In the genomic region with DNA sequence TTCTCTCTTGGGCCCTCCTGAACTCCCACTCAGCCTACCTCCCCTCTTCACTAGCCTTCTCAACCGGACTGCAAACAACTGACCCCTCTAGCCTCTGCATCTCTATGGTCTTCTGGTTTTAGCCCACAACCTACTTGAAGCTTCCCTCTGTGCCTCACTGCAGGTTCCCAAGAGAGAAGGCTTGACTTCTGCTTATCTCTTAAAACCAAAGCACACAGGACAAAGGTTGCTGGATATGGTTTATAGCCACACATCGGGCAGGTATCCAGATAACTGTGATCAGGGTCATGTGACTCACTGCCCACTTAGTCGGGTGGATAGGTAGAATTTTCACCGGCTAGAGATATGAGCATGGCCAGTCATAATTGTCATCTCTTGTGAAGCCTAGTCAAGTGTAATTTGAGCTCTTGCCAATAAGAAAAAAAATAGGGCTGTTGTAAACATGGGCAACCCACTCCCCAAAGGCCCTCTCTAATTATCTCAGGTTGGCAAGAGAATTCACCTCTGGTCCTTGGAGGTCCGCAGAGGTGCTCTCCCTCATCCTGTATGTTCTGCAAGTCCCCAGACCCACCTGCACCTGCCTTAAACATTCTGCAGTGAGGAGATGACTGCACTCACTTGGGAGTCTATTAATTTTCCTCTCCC, we compare ENCODE assay signal across 18 mouse cellular contexts. TPM values are rescaled to one million over a fixed set of nuclear protein-coding genes. Genes with fewer than 3 reads are reported as not detected.
DNase-seq lines count a peak whose midpoint lies in the region; ATAC-seq and TF ChIP-seq lines count a peak whose summit lies in the region.
"Had no signal": no experiment of that assay in that cellular context is flagged by ENCODE, and none has a peak within 500 bp of the region (broad histone marks: within the 10 kb centered on the region; RNA-seq: fewer than 3 reads in every experiment).

No protein-coding gene starts in this region.

- no peaks in the 10 kb centered on the region for H3K27me3 ChIP-seq in liver, embryonic 12.5 days (replicated peaks)
- H3K27me3 ChIP-seq in liver, embryonic 11.5 days (replicated peaks; ENCODE audit: control insufficient read depth, insufficient read depth, low read length): no peaks in the 10 kb centered on the region
- H3K27me3 ChIP-seq in G1E (ENCODE audit: insufficient read depth, low read length): peaks cover 3% of the 10 kb centered on the region; the same call in 1 of the 2 replicates
- H3K27me3 ChIP-seq in stomach, embryonic 16.5 days (ENCODE audit: control insufficient read depth, insufficient read depth, low read length): no peaks in the 10 kb centered on the region
- H3K27me3 ChIP-seq in neural tube, embryonic 15.5 days (replicated peaks): no peaks in the 10 kb centered on the region
- H3K27me3 ChIP-seq: midbrain, embryonic 13.5 days had no signal

- no peak overlapping the region for H3K4me3 ChIP-seq in liver, embryonic 12.5 days
- no peak overlapping the region for H3K4me3 ChIP-seq in liver, embryonic 11.5 days (ENCODE audit: low read depth, low read length)
- H3K4me3 ChIP-seq in G1E (ENCODE audit: low read depth, low read length): peak overlapping the region; percentile 59; the same call in 1 of the 2 replicates
- H3K4me3 ChIP-seq in stomach, embryonic 16.5 days (replicated peaks; ENCODE audit: low read length): no peak overlapping the region
- no peak overlapping the region for H3K4me3 ChIP-seq in neural tube, embryonic 15.5 days (replicated peaks)
- H3K4me3 ChIP-seq: gastrocnemius, adult 2 months; heart, adult 2 months; midbrain, embryonic 13.5 days had no signal

- peaks cover 41% of the 10 kb centered on the region for H3K4me1 ChIP-seq in liver, embryonic 12.5 days
- peaks cover 19% of the 10 kb centered on the region for H3K4me1 ChIP-seq in liver, embryonic 11.5 days (replicated peaks; ENCODE audit: control insufficient read depth, insufficient read depth, low read length)
- peaks cover 62% of the 10 kb centered on the region for H3K4me1 ChIP-seq in G1E (ENCODE audit: insufficient read depth, low read depth, low read length)
- no peaks in the 10 kb centered on the region for H3K4me1 ChIP-seq in stomach, embryonic 16.5 days (ENCODE audit: control insufficient read depth, insufficient read depth, low read length)
- peaks cover 4% of the 10 kb centered on the region; the same call in 1 of the 2 replicates for H3K4me1 ChIP-seq in neural tube, embryonic 15.5 days

- DNase-seq in liver, embryonic 11.5 days (ENCODE audit: low spot score): no peak
- DNase-seq in G1E (ENCODE audit: low spot score): no peak
- DNase-seq in large intestine, adult 2 months (ENCODE audit: low read depth, low spot score): peak; percentile 81
- DNase-seq in thymus, postnatal 36 days: no peak
- DNase-seq: cerebellum, postnatal 25 days; forebrain, postnatal 0 days; gastrocnemius, adult 2 months; heart, adult 2 months; heart, postnatal 10 days; lung, adult 18-20 months; right cerebral cortex, postnatal 25 days had no signal

- H3K36me3 ChIP-seq in liver, embryonic 12.5 days: no peaks in the 10 kb centered on the region
- no peaks in the 10 kb centered on the region for H3K36me3 ChIP-seq in liver, embryonic 11.5 days (ENCODE audit: control insufficient read depth, insufficient read depth, low read length)
- H3K36me3 ChIP-seq in G1E (replicated peaks): no peaks in the 10 kb centered on the region
- no peaks in the 10 kb centered on the region for H3K36me3 ChIP-seq in stomach, embryonic 16.5 days (ENCODE audit: control insufficient read depth, insufficient read depth, low read length)
- no peaks in the 10 kb centered on the region for H3K36me3 ChIP-seq in neural tube, embryonic 15.5 days
- H3K36me3 ChIP-seq: midbrain, embryonic 13.5 days had no signal

- no peak overlapping the region for H3K27ac ChIP-seq in liver, embryonic 12.5 days
- H3K27ac ChIP-seq in liver, embryonic 11.5 days (ENCODE audit: low read depth, low read length): no peak overlapping the region
- no peak overlapping the region for H3K27ac ChIP-seq in stomach, embryonic 16.5 days (ENCODE audit: low read length)
- H3K27ac ChIP-seq in neural tube, embryonic 15.5 days (replicated peaks): no peak overlapping the region
- H3K27ac ChIP-seq: heart, adult 2 months; hindbrain, postnatal 0 days; macrophage; midbrain, embryonic 13.5 days had no signal

- TF ChIP-seq CTCF in G1E (IDR thresholded peaks at IDR 0.05; ENCODE audit: low read depth, low read length): no peak

- H3K4me2 ChIP-seq in liver, embryonic 12.5 days: peak overlapping the region; percentile 21
- H3K4me2 ChIP-seq in liver, embryonic 11.5 days: no peak overlapping the region
- H3K4me2 ChIP-seq in stomach, embryonic 16.5 days (ENCODE audit: low read depth, low read length): no peak overlapping the region
- no peak overlapping the region for H3K4me2 ChIP-seq in neural tube, embryonic 15.5 days
- H3K4me2 ChIP-seq: midbrain, embryonic 13.5 days had no signal

- 0 out of 2 replicates have a peak overlapping the region, but pooled peaks have one; percentile 17 for H3K9ac ChIP-seq in liver, embryonic 12.5 days
- no peak overlapping the region for H3K9ac ChIP-seq in liver, embryonic 11.5 days (ENCODE audit: low read depth, low read length)
- H3K9ac ChIP-seq in stomach, embryonic 16.5 days (ENCODE audit: low read length): no peak overlapping the region
- no peak overlapping the region for H3K9ac ChIP-seq in neural tube, embryonic 15.5 days (replicated peaks)
- H3K9ac ChIP-seq: forebrain, postnatal 0 days; midbrain, embryonic 13.5 days had no signal

- no peak for ATAC-seq in liver, embryonic 12.5 days
- no peak for ATAC-seq in liver, embryonic 11.5 days (replicated peaks; ENCODE audit: low FRiP score)
- no peak for ATAC-seq in G1E (ENCODE audit: extremely low read depth, insufficient number of reproducible peaks, low FRiP score, poor library complexity, severe bottlenecking)
- ATAC-seq in stomach, embryonic 16.5 days (ENCODE audit: insufficient read depth, low FRiP score): peak; percentile 78
- no peak for ATAC-seq in neural tube, embryonic 15.5 days (ENCODE audit: low FRiP score)
- ATAC-seq: CD4-positive, CD25-positive, alpha-beta regulatory T cell, adult 4 months; forebrain, postnatal 0 days; hindbrain, postnatal 0 days; midbrain, embryonic 13.5 days had no signal

- 25% methylated on average over 5 of the region's 5 CpGs for WGBS in liver, embryonic 12.5 days (ENCODE audit: insufficient replicate concordance)
- 53% methylated on average over 5 of the region's 5 CpGs for WGBS in liver, embryonic 11.5 days
- WGBS in large intestine, adult 2 months: 28% methylated on average over 5 of the region's 5 CpGs
- 50% methylated on average over 5 of the region's 5 CpGs for WGBS in stomach, embryonic 16.5 days
- 84% methylated on average over 5 of the region's 5 CpGs for WGBS in neural tube, embryonic 15.5 days

- H3K9me3 ChIP-seq in liver, embryonic 12.5 days (replicated peaks): no peaks in the 10 kb centered on the region
- H3K9me3 ChIP-seq in liver, embryonic 11.5 days (ENCODE audit: control insufficient read depth, low read length): no peaks in the 10 kb centered on the region
- no peaks in the 10 kb centered on the region for H3K9me3 ChIP-seq in G1E (replicated peaks)
- H3K9me3 ChIP-seq in stomach, embryonic 16.5 days (replicated peaks; ENCODE audit: control insufficient read depth, low read length): no peaks in the 10 kb centered on the region
- no peaks in the 10 kb centered on the region for H3K9me3 ChIP-seq in neural tube, embryonic 15.5 days (replicated peaks)
- H3K9me3 ChIP-seq: midbrain, embryonic 13.5 days had no signal

RNA-seq across cellular contexts. Expression of a gene that starts 39.7 kb away (rescaled TPM):
- polyA plus RNA-seq in liver, embryonic 12.5 days (2016; fragmentation: Nextera tagmentation; extraction: Ambion mirVana): 4.4 and 4.5 TPM in 2 replicates
- polyA plus RNA-seq in liver, embryonic 11.5 days (2014; fragmentation: Nextera tagmentation; extraction: Ambion mirVana): 7.6 and 8.9 TPM in 2 replicates
- total RNA-seq in G1E (2014; fragmentation: Nextera tagmentation): 124 and 160 TPM in 2 replicates
- total RNA-seq in G1E (2017): 60.1 and 74.2 TPM in 2 replicates
- polyA plus RNA-seq in G1E (2012): 1.3 and 1.9 TPM in 2 replicates
- 13.7 and 29.4 TPM in 2 replicates for polyA plus RNA-seq in large intestine, adult 2 months (2012; rRNA removed)
- polyA plus RNA-seq in stomach, embryonic 16.5 days (2015; fragmentation: Nextera tagmentation; extraction: Ambion mirVana): 7.2 and 9.1 TPM in 2 replicates
- 6.6 and 6.8 TPM in 2 replicates for polyA plus RNA-seq in neural tube, embryonic 15.5 days (2015; fragmentation: Nextera tagmentation; extraction: Ambion mirVana)
